Mouse (Mus musculus) frontal cortex, adult (tissue): Measurements from ENCODE around the gene Ptpn21.

Experiments
- ATAC-seq: cut with Nextera tagmentation; 2 replicates; pipeline ENCODE4 v1.9.2; 2017; ENCODE audit warnings: mild to moderate bottlenecking, moderate library complexity, mixed read lengths; ENCODE audit not compliant: low TSS enrichment

Ptpn21 gene

GRCm38 (mm10) chr12:98662617-98663016, 74.6 kb downstream of the Ptpn21 start:
- ATAC-seq, result peak; percentile 65

GRCm38 (mm10) chr12:98656873-98657272, 80.3 kb downstream of the Ptpn21 start:
- no peak for ATAC-seq

- no peak for ATAC-seq
Observed at GRCm38 (mm10) chr12:98644852-98645251, 92.4 kb downstream of the Ptpn21 start.

GRCm38 (mm10) chr12:98628260-98628970, 108.8 kb downstream of the Ptpn21 start:
- ATAC-seq, result peak; percentile 88

- ATAC-seq, result peak; percentile 92
Observed at GRCm38 (mm10) chr12:98627392-98628259, 109.6 kb downstream of the Ptpn21 start, which contains the start of gene Spata7. Gene Spata7, plus strand, starts transcription at chr12:98628157.
